Mouse (Mus musculus): ENCODE data around the gene Col1a1.
A peak's percentile ranks its signal among the peaks of the same experiment; 100 is the strongest.

The Col1a1 gene

GRCm38 (mm10) chr11:94978947-94979346, 42.9 kb downstream of the Col1a1 start:
- peak; percentile 96 for DNase-seq

GRCm38 (mm10) chr11:94979462-94980179, 43.6 kb downstream of the Col1a1 start:
- no peak for DNase-seq

- DNase-seq: peak in 1 of 2 experiments; percentile 69
These were observed 49.1 kb downstream of the Col1a1 start for GRCm38 (mm10) chr11:94985140-94985539.

- no peak for DNase-seq
These were observed 49.8 kb downstream of the Col1a1 start for GRCm38 (mm10) chr11:94985822-94986221.

GRCm38 (mm10) chr11:94986435-94986834, 50.4 kb downstream of the Col1a1 start:
- DNase-seq: no peak

GRCm38 (mm10) chr11:94987341-94987740, 51.3 kb downstream of the Col1a1 start:
- no peak for DNase-seq

- DNase-seq: no peak
These were observed 51.8 kb downstream of the Col1a1 start for GRCm38 (mm10) chr11:94987851-94988250.

GRCm38 (mm10) chr11:94988780-94989561, 52.9 kb downstream of the Col1a1 start:
- DNase-seq: no peak

- peak; percentile 91 to 92 for DNase-seq
These were observed 53.6 kb downstream of the Col1a1 start for GRCm38 (mm10) chr11:94989562-94990017.

GRCm38 (mm10) chr11:94990102-94990748, 54.2 kb downstream of the Col1a1 start:
- no peak for DNase-seq

- peak; percentile 92 to 95 for DNase-seq
These were observed 54.9 kb downstream of the Col1a1 start, which contains the start of gene Ppp1r9b for GRCm38 (mm10) chr11:94990749-94991577. Gene Ppp1r9b, plus strand, starts transcription at chr11:94991035.

GRCm38 (mm10) chr11:94991641-94992479, 55.8 kb downstream of the Col1a1 start:
- DNase-seq: peak; percentile 58 to 79

- DNase-seq: no peak
These were observed 56.4 kb downstream of the Col1a1 start for GRCm38 (mm10) chr11:94992480-94992753.

GRCm38 (mm10) chr11:94992754-94993606, 57.0 kb downstream of the Col1a1 start:
- DNase-seq: peak; percentile 64 to 83

GRCm38 (mm10) chr11:94994208-94994814, 58.3 kb downstream of the Col1a1 start:
- DNase-seq: no peak

GRCm38 (mm10) chr11:94994947-94995772, 59.1 kb downstream of the Col1a1 start:
- DNase-seq: no peak

GRCm38 (mm10) chr11:94996101-94996500, 60.1 kb downstream of the Col1a1 start:
- DNase-seq: no peak

GRCm38 (mm10) chr11:94996984-94997383, 61.0 kb downstream of the Col1a1 start:
- DNase-seq: no peak

GRCm38 (mm10) chr11:94997596-94997995, 61.6 kb downstream of the Col1a1 start:
- no peak for DNase-seq
